Mouse (Mus musculus): ENCODE measurements around the gene Bri3.

Gene Bri3

DNA sequence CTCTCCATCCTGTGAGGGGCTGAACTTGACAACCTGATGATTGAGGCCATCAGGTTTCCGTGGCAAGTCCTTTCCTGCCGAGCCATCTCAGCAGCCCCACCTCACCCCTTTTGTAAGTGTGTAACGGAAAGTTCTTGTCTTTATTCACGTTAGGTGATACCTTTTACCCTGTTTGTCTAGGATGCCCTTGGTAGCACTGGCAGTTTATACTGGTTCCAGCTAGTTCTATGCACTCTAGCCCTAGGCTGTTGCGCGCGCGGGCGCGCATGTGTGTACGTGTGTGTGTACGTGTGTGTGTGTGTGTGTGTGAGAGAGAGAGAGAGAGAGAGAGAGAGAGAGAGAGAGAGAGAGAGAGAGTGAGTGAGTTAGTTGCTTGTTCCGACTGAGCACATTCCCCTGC lies 19.3 kb downstream of the Bri3 start:
- DNase-seq = no peak

DNA sequence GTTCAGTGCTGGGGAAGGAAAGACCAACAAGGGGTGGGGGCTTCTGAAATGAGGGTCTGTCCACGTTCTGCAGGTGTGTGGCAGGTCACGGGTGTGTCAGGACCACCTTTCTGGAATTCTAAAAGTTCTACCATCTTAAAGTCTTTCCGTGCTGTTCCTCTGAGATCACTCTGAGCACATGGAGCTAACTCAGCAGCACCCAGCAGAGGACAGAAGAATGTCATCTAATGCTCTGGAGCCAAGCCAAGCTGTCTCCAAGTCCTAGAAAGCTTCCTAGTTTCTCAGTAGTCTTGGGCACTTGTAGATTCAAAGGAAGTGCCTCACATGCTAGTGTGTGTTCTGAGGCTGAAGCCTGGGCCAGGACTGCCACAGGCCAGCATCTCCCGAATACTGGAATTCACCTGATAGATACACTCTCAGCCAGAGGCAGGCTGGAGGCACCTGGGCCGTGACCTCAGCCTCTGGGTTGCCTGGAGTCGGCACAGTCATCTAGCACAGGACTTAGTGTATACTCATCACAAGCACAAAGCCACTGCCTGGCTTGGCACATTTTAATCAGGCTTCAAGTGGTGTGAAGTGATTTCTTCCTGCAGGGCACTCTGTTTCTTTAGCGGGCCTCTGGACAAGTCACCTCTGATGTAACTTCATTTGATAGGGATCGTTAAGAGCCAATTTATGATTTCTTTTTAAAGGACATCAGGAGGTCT lies 23.5 kb downstream of the Bri3 start:
- DNase-seq = no peak

DNA sequence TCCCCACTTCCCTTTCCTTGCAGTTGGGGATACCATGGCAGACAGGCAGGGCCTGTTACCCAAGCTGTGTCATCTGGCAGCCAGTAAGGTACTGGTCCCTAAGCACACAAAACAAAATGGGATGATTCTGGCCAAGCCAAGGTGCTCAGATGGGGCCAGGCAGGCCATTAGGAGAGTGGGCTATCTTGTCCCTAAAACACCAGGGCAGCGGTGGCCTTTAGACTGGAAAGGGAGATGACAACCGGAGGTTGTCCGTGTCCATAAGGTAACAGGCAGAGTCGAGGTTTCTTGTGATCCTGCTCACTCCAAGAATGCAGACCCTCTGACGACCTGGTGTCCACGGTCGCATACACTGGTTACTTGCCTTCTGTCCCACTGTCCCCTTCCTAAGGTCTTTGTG lies 25.7 kb downstream of the Bri3 start:
- DNase-seq = no peak

DNA sequence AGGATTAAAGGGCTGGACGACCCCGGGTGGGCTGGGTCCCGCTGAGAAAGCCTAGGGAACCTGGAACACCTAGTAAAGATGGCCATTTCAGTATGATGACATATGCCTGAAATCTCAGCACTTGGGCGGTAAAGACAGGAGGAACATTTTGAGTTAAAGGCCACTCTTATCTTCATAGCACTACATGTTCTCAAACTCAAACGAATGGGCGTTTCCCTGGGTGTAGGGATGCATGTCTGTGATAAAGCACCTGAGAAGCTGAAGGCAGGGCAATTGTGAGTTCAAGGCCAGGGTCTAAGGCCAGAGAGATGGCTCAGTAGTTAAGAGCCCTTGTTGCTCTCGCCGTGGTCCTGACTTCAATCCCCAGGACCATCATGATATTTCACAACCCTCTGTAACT lies 26.2 kb downstream of the Bri3 start:
- DNase-seq = no peak

DNA sequence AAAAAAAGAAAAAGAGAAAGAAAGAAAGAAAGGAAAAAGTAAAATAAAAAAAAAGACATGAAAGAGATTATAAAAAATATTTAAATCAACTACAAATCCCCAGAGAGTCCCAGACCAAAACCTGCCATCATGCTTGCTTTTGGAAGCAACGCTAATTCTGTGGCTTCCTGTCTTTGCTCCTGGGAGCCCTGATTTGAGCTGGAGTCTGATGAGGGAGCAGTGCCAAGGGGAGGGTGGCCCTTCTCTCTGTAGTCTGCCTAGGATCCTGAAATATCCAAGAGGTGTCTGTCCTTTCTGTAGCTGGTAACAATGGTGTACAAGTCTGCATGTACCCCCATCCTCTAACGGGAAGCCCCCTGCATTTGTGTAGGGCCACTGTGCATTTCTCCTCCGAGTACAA lies 26.9 kb downstream of the Bri3 start:
- DNase-seq = no peak

DNA sequence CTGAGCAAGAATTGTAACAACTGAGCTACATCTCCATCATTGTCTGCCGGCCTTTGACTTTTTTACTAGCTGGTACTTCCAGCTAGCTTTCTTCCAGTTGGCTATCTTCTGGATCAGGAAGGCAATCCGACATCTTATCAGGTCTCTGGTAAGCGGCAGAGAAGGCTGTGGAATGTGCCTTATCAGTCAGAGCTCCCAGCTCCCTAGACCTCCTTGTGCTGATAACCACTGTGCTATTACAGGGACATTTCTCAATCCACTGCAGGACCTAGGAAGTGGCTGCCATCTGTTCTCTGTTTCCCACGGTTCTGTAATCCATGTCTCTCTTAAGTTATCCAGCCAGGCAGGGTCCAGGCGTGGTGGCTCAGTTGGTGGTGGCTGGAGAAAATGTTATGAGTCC lies 27.5 kb downstream of the Bri3 start:
- DNase-seq = no peak

DNA sequence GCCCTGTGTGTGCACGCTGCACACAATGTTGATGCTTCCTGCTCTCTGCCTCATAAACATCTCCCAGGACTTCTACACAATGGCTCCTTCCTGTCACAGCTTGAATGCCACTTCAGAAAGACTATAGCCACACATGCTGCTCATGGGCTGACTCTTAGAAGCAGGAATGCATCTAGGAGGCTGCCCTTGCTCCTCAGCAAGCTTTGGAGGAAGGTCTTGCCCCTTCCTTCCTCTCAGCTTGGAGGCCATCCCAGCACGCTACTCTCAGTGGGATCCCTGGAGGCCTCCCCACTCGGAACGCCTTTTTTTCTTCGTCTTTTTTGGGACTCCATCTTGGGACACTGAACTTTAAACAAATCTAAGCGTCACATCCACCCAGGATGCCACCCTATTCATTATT lies 30.7 kb downstream of the Bri3 start:
- DNase-seq = no peak

DNA sequence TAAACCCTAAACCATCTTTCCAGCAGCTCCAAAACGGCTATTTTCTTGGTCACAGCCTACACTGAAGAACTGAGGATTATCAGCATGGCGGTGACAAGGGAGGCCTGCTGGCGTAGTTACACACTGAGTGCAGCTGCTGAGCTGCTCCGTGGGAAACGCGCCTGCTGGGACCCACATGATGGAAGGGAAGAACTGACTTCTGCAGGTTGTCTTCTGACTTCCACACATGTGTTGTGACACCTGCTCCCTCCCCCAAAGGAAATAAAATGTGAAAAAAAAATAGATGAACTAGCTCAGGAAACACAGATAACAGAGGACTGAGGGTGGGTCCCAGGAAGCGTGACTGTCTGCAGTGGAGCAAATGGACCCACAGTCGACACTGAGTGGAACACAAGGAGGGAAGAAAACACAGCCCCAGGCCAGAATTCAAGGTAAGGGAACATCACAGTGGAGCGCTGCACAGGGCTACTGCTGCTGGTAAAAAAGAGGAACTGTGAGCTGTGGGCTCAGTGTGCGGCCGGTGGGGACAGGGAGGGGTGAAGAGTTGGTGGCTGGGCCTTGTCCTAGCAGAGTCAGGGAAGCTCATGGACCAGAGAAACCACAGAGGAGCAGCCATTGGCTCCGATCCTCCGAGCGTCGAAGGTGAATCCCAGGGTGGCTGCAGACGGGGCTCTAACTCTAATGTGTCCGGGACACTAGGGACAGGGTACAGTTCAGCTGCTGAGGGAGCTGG lies 32.8 kb downstream of the Bri3 start:
- DNase-seq = no peak

DNA sequence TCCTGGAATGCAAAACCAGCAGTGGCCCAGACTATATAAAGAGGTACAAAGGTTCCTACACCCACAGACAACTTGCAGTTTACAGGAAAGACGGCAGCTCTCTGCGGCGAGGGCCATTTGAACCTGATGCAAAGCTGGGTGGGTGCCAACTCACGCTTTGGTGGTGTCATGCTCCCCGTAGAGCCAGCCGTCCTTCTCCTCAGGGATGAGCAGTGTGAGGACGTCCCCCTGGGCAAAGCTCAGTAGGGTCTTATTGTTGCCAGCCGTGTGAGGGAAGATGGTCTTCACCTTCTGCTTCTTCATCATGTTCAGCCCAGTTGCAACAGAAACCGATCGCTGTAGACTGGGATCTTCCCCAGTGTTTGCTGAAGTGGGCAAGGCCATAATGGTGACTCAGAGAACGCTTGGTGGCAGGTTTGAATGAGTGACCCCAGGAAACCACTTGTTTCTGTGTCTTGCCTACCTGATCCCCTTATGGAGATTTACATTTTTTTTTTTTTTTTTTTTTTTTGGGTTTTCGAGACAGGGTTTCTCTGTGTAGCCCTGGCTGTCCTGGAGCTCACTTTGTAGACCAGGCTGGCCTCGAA lies 34.2 kb downstream of the Bri3 start:
- no peak for DNase-seq

DNA sequence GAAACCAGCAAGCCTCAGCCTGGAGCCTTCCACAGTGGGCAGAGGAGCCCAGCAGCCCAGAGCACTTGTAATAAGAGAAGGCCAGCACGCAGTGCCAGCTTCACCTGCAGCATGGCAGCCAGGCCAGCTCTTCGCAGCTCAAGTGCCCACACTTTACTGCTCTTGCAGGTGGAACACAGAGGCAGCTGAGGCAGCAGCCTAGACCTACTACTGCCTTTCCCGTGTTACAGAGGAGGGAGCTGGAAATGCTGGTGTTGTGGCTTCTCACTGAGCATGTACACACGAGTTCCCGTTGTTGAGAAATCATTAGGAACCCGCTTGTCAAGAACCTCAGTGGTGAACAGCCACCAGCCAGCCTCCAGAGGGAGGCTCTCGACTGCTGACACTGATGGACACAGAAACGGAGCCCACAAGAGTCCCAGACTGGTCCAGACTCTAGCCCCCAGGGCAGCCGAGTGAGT lies 34.9 kb downstream of the Bri3 start:
- DNase-seq = no peak

DNA sequence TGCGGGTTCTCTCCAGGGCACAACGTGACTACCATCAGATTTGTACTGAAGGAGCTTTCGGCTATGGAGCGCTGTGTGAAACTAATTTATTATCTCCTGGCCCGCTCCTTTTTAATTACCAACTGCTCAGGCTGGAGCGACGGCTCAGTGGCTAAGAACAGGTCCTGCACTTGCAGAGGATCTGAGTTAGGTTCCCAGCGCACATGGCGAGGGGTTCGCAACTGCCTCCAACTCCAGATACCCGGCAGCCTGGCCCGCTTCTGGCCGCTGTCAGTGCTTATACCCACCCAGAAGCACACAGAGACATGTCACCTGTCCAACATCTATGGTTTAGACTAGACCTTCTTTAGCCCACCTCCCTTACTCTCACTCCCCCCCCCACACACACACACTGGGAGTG lies 35.7 kb downstream of the Bri3 start:
- DNase-seq = no peak

DNA sequence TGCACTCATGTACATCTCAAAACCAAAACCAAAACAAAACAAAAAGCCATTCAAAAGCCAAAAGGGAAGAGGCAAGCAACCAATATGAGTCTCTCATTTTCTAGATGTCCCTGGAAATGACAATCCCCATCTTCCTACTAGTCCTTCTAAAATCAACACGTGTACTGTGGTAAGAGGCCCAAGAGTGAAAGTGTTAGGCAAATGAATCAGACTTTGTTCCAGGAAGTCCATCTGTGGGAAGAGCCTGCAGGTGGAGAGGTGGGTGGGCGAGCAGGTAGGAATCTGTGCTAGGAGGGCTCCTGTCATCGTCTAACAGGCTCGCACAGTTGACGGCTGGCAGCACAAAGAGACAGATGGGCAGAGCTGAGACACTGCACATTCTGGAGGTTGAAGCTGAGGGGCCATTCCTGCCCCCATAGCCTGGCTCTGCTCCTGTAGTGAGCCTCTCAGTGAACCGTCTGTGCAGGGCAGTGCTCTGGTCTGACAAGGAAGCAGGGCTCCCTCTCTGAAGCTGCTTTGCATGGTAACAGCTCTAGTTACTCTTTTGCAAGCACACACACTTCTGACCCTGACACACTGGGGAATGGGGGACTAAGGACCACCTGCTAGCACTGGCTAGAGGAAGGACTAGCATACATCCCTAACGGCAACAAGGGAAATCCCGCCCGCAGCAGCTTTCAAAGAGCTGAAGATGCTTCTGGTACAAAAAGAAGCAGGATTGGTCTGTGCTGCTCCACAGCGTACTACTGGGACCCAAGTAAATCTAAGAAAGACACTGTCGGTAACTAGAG lies 38.4 kb downstream of the Bri3 start:
- no peak for DNase-seq

DNA sequence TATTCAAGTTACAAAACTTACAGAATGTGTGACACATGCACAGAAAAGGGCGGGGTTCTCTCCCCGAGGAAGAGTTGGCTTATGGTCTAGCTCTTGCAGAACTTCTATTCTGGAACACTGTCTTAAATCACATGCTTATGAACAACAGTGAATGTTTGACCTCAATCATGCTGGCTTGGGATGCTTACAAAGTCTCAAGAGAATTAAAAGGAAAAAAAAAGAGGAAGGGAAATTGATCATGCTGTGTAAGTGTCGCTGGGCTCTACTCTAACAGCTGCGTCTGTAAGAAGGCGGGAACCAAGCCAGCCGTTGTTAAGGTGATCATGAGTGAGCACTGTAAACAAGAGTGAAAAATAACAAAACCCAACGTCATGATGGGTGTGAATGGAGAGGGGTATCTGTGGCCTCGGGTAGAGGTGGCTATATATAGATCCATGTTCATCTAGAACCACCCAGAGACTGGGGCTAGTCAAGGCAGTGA lies 39.4 kb downstream of the Bri3 start:
- DNase-seq = no peak

DNA sequence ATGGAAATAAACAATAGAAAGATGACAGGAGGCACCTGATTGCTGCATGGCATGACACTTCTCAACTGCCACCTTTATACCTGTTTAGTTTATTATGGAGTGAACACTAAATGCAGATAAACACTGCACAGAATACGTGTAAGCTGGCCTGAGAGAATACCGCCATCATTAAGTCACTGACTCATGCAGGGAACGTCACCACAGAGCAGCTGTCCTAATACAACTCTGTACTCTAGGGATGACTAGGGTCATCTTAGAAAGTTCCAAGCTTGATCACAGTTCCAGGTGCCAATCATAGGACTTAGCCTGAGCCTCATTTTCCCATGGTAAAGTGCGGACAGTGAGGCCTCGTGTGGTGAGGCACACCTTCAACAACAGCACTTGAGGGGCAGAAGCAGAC lies 40.4 kb downstream of the Bri3 start:
- no peak for DNase-seq

DNA sequence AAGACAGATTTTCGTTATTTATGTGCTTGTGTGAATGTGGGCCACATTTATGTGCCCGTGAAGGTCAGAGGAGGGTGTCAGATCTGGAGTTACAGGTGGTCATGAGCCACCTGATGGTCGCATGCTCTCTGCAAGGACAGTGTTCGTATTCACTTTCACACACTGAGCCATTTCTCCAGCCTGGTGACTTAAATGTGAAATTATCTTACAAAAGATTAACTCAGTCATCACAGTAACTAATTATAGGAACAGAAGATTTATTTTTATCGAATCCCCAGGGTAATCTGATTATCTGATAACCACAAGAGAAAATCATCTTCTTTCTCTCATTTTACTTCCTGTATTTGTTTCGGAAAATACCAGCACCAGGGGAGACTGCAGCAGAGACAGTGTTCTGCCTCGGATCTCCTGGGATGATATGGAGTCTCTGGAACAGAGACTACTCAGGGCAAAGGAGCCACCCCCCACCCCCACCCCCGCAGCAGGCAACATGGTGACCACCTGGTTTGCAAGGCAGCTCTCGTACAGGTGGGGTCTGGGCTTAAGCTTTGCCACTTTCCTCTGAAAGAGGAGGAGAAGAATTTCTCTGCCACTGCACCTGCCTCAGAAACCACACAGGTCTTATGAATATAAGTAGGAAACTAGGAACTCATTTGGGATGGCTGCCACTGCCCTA lies 42.5 kb downstream of the Bri3 start:
- no peak for DNase-seq

DNA sequence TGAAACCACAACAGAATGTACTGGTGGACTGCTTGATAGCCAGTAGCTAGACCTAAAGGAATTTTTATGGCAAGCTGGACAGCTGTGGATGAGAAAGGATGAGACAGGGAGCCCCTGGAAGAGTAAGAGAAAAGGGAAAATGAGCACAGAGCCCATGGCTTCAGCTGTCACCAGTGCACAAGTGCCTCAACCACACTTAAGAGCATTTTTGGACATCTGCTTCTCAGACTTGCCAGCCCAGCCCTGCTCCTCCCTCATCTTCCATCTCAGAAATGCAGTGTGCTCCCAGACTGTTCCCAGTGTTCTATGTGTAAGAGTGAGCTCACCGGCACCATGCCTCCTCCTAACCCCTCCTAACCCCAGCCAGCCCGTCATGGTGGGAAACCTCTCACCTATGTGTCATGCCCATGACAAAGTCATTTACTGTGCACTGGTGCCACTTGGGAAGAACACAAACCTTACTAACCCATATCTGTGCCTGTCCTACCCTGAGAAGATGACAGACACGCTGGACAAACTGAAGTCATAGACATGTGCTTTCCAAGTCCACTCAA lies 43.1 kb downstream of the Bri3 start:
- DNase-seq = no peak

DNA sequence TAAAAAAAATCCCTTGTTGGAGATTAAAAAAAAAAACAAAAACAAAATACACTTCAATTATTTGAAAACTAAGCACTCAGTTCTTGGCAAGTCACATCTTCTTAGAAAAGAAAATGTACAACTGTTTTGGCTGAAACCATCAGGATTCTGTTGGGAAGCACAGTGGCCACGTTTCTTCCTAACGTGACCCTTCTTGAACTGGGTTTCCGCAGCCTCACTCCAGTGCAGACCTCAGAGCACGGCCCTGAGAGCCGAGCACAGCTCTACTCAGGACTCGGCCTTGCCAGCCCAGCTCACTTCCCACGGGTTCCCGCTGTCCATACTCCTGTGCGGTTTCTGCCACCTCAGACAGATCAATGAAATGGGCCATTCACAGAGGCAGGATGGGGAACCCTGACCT lies 44.2 kb downstream of the Bri3 start:
- no peak for DNase-seq

DNA sequence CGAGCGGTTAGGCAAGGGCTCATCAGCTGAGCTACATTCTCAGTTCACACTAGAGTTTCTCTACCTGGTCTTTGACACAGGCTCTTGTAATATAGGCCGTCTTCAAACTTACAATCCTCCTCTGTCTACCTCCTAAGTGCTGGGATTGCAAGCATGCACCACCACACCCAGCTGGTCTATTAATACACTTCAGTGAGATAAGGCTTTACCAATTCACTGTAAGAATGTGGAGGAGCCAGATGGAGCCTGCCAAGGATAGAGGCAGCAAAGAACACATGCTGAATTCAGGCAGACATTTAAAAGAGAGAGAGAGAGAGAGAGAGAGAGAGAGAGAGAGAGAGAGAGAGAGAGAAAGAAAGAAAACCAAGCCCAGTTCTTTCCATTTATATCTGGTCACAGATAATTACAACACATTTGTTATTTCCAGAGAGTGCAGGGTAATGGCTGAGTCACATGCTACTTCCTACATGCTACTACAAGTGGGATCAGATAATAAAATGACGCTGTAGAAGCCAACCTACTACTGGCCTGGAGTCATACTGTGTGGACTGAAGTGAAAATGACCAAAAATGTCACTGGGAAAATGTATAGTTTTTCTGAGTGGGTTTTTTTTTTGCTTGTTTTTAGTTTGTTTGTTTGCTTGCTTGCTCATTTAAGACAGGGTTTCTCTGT lies 45.7 kb downstream of the Bri3 start:
- DNase-seq = peak; percentile 24

DNA sequence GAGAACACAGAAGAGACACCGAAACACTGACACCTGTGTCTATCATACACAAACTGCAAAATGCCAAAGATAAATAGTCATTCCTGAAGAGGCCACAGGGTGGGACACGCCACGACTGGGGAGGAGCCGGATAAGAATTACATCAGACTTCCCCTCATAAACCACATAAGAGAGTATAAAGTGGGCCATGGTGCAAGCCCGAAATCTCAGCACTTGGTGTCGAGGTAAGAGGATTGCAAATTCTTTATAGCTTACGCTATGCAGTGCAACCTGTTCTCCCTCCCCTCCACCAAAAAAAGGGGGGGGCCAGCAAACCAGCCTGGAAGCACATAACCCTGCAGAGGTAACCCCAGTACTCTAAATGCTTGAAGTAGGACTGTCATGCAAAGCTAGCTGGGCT lies 50.7 kb downstream of the Bri3 start:
- no peak for DNase-seq

DNA sequence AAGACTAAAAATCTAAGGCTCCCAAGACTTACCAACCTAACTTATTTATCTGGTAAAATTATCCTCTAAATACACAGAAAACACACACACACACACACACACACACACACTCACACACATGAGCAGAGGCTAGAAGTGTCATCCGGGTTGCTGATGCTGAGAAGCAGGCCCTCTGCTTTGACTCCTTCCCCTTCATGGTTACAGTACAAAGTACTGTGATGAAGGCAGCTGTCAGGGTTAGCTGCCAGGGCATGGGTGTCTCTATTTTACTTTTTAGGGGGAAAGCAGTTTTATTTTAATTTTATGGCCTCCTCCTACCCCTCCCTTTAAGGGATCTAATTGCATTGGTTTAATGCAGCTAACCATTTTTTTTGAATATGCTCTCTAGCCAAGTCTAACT lies 51.1 kb downstream of the Bri3 start:
- DNase-seq = no peak

DNA sequence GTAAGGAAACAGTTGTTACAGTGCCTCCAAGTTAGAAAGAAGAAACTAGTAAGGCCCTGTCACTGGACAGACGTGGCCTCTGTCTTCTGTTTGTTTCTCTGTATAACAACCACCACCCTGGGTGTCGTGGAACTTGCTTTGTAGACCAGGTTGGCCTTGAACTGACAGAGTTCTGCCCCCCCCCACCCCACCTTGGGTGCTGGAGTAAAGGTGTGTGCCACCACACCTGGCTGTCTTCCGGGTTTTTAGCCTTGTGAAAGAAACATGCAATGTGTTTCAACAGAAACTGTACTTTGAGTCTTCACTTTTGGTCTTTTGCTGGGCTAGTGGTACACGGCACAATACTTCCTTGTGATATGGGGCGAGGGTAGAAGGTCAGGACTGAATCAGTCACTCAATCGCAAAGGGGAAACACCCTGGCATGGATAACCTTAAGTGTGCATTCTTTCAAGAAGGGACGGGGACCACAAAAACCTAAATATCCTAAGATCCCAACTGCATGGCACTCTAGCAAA lies 51.9 kb downstream of the Bri3 start:
- DNase-seq = no peak

DNA sequence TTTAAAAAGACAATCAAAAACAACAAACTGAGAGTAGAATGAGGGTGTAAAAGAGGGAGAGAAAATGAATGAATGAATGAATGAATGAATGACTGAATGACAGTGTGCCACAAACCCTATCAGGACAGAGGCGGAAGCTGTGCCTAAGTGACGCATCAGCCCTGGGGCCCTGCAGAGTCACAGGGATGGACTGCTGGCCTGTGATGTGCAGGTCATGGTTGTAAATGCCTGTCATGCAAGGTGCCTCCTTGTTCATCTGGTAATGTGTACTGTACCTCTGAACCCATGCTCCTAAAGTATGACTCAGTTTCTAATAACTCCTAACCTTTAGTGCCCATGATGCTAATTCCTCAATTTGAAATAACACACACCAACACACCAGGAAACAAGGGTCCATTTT lies 58.8 kb downstream of the Bri3 start:
- DNase-seq = no peak

All from right cerebral cortex, adult 18-20 months (tissue).